Mouse (Mus musculus): ENCODE data around the gene Slfn2. TPM values are rescaled to one million over a fixed set of nuclear protein-coding genes. Genes with fewer than 3 reads are reported as not detected.
A peak's percentile ranks its signal among the peaks of the same experiment; 100 is the strongest.
"Not testable (repeated sequence)": the region's sequence is repeated elsewhere in the genome, so short reads cannot be mapped to it uniquely, and the experiment has no call there.

The Slfn2 gene
- 1 to 10 TPM; 2.7 to 3.0 TPM for total RNA-seq (2021)
- long read RNA-seq, experiment 1, partial matches to known transcripts, result 0 of 3 reads
- long read RNA-seq, experiment 1, other reads (novel, unspliced or antisense), result 0 of 3 reads
- long read RNA-seq, experiment 2, transcript Slfn2-201 (2 exons, 1,664 nt), result major isoform, 5 of 5 reads
- long read RNA-seq, experiment 2, partial matches to known transcripts, result 0 of 5 reads
- long read RNA-seq, experiment 2, other reads (novel, unspliced or antisense), result 0 of 5 reads

DNA sequence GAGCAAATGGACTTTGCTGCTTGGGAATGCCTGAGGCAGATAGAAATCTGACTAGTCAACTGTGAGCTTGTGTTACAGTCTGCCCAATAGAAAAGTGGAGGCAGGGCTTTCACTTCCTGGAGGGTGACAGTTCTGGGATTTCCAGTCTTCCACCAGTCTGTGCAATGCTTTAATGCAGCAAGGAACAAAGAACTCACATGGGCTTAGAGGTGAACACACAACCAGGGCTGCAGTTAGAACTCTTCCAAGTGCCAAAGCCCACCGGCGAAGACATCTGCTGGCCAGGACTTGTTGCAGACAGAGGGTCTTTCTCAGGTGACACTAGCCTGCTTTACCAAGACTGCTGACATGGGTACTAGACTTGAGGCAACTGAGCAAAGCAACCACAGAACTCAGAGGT is at the start of gene Slfn2:
Gene Slfn2 (plus strand): TSS at position 167 of the 400 bp plus-strand sequence.
- no peak for DNase-seq (ENCODE audit: low spot score in 2 of 2)

GRCm38 (mm10) chr11:83016093-83016492 is 48.8 kb upstream of the Slfn2 start:
- DNase-seq (ENCODE audit: low spot score in 2 of 2), result no peak

DNA sequence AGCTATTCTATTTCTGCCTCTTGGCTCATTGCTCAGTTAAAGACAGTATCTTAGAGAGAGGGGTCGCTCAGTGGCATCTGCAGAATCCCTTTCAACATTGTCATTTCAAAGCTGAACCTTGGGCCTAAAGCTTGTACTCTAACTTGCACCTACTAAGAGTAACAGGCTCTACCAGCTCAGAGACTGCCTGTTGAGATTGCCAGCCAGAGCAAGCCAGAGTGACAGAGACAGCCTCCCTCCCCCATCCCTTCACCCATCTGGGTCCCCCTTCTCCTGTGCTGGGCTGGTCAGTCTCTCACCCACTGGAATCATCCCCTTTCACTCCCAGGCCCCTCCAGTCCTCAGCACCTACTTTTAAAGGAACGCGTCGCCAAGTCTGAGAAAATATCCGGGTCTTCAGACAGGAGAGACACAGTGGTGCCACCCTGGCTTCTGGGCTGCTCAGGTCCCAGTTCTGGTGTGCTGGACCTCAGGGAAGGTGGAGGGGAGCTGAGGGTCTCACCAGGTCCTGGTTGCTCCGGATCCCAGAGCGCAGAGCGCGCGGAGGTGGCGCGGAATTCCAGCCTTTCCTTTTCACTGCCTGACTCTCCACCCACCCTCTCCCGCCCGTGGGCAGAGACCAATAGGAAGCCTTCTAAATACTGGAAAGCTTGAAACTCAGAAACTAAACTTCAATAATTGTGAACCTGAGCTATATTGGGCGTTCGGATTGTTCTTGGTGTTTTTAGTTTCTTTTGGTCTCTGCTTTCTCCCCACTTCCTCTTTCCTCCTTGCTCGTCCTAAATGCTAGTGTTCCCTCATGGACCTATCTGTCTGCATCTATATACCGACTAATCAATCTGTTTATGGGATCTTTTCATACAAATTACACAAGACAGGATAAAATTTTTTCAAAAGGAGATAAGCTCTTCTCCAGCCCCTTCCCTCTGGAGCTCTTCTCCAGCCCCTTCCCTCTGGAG is 45.1 kb upstream of the Slfn2 start:
- DNase-seq (ENCODE audit: low spot score in 2 of 2), result not testable (repeated sequence)

DNA sequence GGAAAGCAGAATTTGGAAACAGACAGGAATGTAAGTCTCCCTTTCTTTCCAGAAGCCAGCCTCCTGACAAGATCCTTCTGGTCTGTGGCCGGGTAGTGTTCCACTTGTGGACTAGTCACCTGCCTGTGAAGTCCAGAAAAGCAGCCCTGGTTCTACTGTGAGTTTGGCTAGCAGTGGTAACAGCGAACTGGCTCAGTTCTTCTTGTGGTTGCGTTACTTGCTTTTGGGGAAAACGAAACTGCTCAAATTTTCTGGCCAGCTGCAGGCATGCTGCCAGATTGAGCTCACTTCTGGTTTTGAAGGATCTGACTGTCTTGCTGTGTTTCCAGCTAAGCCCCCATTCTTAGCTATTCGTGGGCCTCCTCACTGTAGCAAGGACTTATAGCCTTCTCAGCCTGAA is 44.3 kb upstream of the Slfn2 start, which contains the start of gene Slfn8:
Gene Slfn8 (minus strand): TSS at position 190 of the 400 bp plus-strand sequence.
- DNase-seq (ENCODE audit: low spot score in 2 of 2), result peak in 1 of 2 experiments; percentile 34

DNA sequence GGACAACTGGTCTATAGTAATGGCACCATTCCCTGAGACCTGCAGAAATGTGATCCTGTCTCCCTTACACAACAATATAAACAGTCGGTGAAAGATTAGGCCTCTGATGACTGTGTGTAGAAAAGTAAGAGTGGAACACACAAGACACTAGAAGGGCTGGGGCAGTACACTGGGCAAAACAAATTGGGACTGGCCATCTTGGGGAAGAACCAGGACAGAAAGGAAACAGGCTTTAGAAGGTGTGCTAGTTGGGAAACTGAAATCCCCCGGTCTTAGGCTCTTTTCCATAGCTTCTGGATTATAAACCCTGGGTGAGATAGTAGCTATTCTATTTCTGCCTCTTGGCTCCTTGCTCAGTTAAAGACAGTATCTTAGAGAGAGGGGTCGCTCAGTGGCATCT is 26.2 kb upstream of the Slfn2 start:
- not testable (repeated sequence) for DNase-seq (ENCODE audit: low spot score in 2 of 2)

- DNase-seq (ENCODE audit: low spot score in 2 of 2), result no peak
Observed at GRCm38 (mm10) chr11:83039156-83039555, 25.8 kb upstream of the Slfn2 start.

DNA sequence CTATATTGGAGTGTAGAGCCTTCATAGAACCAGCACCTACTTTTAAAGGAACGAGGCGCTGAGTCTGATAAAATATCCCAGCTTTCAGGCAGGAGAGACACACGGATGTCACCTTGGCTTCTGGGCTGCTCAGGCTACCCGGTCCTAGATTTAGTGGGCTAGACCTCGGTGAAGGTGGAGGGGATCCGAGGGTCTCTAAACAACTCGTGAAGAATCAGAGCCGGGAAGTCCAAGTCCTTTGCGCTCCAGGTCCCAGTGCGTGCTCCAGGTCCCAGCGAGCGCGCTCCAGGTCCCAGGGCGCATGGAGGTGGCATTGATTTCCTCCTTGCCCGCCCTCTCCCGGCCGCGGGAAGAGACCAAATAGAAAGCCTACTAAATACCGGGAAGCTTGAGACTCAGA is 25.1 kb upstream of the Slfn2 start:
- DNase-seq (ENCODE audit: low spot score in 2 of 2), result no peak

DNA sequence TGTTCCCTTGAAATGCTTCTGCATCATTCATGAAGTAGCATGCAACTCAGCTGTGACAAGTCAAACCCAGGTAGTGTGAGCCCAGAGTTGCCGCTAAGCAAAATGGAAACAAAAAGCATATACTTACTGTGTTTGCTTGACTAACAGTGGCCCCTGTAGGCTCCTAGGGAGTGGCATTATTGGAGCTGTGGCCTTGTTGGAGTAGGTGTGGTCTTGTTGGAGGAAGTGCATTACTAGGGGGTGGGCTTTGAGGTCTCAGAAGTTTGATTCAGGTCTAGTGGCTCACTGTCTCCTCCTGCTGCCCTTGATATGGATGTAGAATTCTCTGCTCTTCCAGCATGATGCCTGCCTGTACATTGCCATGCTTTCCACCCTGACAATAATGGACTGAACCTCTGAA is 24.6 kb upstream of the Slfn2 start:
- DNase-seq (ENCODE audit: low spot score in 2 of 2), result no peak

DNA sequence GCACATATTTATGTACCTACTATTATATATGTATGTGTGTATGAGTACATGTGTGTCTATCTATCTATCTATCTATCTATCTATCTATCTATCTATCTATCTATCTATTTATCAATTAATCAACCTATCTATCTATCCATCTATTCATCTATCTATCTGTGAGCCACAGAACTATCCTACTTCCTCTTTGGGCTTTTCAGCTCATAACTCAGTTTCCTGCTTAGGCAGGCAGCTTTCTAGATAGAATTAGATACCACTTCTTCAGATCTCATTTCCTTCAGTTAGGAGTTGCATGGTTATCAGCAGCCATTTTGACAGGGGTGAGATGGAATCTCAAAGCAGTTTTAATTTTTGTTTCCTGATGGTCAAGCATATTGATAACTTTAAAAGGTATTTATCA is 23.9 kb upstream of the Slfn2 start:
- DNase-seq (ENCODE audit: low spot score in 2 of 2), result no peak

GRCm38 (mm10) chr11:83043891-83044290 is 21.0 kb upstream of the Slfn2 start:
- DNase-seq (ENCODE audit: low spot score in 2 of 2), result no peak

DNA sequence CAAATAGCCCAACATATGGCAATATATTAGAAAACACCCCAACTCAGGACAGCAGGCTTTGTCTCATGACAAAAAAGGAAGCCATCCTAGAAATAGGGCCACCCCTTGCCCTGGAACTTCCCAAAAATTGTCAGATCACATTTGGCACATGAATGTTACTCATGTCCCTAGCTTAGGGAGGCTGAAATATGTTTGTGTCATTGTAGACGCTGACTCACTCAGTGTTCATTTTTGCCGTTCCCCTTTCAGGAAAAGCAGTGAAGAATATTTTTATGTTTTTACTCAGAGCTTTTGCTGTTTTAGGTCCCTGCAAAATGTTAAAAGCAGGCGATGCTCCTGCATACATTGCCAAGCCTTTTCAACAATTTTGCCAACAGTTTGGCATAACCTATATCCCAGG is 19.3 kb upstream of the Slfn2 start:
- no peak for DNase-seq (ENCODE audit: low spot score in 2 of 2)

DNA sequence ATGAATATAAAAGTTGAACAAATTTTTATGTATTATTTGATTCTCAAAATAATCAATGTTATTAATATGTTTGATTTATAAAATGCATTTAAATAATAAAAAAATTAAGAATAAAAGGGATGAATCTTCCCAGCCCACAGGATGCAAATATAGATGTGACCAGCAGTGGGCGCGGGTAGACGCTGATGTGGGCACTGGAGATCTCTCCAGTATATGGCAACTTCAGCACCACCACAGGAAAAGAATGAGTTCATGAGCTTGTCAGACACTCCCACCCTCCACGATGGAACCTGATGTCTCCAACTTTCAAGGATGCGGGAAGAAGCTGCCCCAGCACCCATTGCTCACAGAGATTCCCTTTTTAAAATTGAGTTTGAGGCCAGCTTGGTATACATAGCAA is 7.0 kb upstream of the Slfn2 start:
- peak in 1 of 2 experiments; percentile 41 for DNase-seq (ENCODE audit: low spot score in 2 of 2)

DNA sequence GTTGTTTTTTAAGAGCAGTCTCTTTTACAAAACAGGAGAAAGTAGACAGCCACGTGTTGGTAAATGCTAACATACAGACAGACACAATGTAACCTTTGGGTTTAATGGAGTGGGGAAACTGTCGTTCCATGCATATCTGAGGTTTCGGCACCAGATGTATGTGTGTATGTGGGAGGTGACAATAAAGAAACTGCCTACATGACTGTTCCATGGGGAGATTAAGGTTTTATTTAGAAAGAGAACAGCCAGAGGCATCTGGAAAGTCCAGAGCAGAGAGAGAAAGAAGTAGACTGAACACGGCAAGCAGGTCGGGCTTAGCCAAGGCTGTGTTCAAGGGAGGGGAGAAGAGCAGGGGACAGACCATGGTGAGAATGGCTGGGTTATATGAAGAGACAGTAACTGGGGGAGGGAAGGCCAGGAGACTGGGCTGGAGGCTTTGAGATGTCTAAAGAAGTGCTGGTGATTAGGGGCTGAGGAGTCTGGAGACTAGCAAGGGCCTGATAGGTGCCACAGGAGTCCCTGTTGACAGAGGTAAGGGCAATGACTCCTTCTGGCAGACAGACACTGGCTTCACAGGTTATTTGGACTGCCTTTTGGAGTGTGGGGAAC is 4.4 kb upstream of the Slfn2 start:
- no peak for DNase-seq (ENCODE audit: low spot score in 2 of 2)

- no peak for DNase-seq (ENCODE audit: low spot score in 2 of 2)
Observed at GRCm38 (mm10) chr11:83061806-83062205, 3.1 kb upstream of the Slfn2 start.

DNA sequence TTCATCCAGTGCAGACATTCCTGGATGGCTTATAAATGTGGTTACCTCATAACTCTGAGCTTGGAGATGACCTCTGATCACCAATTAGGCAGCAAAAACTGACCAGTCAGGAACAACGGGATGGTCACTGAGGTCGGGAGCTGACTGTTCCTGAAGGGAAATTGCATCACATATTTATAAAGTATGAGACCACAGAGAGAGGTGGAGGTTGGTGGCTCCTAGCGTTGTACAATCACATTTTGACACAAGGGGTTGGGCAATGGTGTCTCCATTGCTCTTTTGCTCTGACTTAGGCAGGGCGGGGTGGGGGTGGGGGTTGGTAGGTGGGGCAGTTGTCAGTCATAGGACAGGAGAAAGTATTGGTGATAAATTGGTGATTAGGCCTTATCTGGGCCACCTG is 1.8 kb upstream of the Slfn2 start:
- DNase-seq (ENCODE audit: low spot score in 2 of 2), result no peak

DNA sequence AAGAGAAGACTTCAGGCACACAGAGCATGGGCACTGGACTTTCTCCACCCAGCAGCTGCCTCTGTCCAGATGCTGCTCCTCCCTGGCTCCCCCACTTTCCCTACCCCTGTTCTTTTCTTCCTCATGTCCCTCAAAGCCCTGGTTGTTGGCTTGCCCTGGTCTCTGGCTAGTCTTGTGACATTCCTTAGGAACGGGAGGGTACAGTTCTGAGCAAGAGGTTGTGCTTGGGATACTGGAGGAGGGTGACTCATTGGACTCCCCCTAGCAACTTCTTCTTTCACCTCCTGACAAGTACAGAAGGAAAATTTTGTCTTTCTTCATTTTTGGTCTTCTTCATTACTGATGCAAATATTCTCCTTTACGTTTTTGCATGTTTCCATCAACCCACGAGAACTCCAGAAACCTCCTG is 967 bp upstream of the Slfn2 start:
- DNase-seq (ENCODE audit: low spot score in 2 of 2), result no peak

DNA sequence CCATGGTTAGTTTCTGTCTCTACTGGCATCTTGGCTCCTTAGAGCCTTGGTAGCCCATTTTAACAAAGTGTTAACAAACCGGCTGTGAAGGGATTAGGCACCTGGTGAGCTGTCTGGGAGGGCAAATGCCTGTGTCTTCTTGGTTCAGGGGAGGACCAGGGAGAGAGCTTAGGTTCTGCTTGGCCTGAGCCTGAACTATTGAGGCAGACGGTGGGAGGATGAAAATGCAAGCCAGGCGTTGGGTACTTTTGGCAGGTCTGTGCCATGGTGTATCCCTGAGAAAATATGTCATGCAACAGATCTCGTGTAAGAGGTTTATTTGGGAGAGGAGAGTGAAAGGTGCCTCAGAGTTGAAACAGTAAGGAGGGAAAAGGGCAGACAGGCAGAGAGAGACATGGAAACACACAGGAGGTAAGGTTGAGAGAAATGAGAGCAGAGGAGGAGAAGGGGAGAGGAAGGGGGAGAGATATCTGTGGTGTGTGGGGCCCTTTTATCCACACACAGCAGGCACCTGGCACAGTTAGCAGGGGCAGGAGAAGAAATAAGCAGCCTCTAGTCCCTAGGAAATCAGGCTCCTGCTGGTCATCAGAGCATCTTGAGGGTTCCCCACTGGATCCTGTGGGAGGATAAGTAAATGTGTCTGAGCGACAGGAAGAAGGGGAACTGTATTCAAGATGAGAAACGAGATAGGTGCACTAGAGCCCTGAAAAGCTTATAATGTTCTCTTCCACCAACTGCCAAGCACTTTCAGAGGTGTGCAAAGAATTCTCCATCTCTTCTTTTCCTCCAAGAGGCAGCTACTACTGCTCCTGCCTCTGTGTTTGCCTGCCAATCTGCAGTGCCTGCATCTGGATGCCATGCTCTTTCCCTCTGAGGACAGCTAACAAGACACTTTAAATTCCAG is 781 bp downstream of the Slfn2 start:
- no peak for DNase-seq (ENCODE audit: low spot score in 2 of 2)

- DNase-seq (ENCODE audit: low spot score in 2 of 2), result peak in 1 of 2 experiments; percentile 11
Observed at GRCm38 (mm10) chr11:83066640-83067531, 2.0 kb downstream of the Slfn2 start.

DNA sequence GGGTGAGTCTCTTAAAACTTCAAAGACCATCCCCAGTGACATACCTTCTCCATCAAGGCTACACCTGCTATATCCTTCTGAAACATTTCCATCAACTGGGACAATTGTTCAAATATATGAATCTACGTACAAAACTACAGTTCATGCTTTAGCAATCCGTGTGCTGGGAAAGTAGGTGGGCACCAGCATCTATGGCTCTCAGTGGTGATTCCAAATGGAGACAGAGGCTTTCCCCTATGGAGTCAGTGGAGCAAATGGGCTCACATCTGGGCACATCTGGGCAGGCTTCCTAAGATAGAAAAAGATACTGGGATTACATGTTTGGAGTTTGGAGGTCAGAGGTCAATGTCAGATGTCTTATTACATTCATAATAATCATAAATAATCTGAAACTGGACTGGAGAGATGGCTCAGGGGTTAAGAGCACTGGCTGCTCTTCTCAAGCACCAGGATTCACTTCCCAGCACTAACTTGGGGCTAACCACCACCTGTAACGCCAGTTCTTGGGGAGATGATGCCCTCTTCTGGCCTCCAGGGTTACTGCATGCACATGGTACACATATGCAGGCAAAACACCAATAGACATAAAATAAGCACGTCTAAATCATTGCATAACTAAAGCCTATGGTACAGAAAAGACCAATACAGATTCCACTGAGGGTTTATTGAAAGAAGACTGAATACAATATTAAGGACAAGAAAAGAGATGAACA is 3.2 kb downstream of the Slfn2 start:
- DNase-seq (ENCODE audit: low spot score in 2 of 2), result no peak

Measured in gastrocnemius, postnatal 4 days (tissue).